Mouse (Mus musculus): ENCODE measurements around the gene Ddx1.

The Ddx1 gene

DNA sequence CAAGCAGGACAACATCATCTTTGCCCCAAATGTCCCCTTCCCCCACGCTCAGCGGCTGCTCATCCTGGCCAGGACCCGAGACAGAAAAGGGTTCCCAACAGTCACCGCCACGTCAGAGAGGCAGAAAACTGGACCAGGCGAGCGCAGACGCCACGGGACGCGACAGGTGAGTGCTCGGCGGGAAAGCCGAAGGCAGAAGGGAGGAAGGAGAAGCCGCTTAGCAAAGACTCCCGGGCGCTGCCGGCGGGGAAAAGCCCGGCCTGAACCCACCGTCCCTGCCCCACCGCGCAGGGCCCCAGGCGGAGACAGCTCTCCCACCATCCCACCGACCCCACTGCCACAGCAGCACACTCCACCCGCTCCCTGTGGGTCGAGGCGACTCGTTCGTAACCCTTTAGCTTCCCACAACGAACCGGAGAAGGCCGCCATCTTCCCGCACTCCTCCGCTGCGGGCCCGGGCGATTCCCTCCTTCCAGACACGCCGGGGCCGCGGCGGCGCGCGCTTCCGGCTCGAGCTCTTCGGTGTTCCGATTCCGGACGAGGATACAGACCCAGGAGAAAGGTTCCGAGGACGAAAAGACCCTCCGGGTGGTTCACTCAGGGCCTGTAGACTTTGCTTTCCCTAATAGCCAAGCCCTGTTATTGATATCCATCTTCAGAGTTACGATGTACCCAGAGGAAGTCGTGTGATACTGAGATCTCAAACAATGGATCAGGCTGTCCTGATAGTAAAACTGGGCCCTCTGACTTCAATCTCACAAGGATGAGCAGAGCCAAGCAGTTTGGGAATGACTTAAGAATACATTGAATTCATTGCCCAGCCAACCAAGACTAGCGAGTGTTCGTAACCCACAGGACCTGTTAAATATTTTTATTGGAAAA lies at the start of gene Ddx1:
Gene Ddx1, minus strand, starts transcription at position 523 of the 882 bp plus-strand sequence.
- DNase-seq = peak; percentile 92

DNA sequence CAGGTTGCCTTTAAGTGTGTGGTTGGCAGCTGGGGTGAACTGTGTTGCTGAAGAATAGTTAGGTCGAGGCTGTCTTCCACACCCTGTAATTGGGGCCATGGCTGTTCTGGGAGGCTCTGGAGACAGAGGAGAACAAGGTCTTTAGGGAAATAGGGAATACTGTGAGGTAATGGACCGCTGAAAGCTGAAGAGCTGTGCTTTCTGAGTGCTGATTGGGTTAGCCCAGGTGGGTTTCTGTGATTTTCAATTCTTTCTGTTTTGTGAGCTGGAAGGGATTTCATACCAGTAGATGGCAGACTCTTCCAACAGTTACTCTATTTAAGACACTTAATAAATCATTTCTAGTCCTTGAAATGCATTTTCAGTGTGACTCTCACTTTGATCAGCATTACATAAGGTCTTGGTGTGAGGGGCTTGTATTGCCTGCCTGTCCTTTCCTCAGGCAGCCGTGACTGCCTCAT lies 44.4 kb upstream of the Ddx1 start:
- DNase-seq = peak; percentile 16

DNA sequence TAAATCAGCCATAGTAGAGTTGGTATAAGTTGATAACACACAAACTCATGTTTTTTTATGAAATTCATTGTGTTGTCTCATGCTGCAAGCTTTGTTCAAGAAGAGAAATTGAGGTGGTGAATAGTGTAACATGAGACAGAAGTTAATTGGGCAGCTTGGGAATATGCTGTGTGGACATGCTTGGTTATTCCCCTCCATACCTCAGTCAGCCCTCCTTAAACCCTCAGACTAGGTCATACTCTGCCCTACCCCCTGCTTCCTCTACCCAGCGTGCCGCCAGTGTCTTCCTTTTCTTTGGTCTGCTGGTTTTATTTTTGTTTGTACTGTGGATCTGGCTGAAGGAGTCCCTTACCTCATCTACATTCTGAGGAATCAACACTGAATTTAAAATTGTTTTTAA lies 42.4 kb upstream of the Ddx1 start:
- DNase-seq = no peak

DNA sequence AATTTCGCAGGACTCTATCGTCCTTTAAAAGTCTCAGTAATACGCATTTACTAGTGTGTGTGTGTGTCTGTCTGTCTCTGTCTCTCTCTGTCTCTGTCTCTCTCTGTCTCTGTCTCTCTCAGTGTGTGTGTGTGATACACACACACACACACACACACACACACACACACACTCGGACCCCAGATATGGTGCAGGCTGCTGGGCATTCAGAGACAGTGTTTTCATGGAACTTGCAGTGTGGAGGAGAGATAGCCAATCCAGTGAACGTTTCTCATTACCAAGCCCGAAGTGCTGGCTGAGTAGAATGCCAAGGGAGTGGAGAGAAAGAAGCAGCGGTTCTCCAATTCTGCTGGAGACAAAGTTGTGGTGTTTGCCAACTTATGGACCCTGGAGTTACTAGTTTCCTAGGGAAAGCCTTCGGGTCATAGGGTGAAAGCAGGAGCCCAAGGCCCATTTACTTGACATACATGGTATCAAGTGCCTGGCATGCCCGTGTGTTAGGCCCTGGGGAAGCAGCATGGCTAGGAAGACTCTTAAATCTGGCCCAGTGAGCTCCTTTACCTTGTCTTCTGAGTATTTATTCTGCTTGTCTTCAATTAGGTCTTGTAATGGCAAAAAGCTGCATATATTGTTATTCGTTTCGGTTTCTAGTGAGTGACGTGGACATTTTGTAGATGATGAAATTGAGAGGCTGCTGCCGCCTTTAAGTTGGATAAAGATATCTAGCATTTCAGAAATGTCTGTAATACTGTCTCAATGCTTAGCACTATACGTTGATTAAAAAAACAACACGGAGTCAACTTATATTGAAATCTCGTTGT lies 20.8 kb upstream of the Ddx1 start:
- no peak for DNase-seq

DNA sequence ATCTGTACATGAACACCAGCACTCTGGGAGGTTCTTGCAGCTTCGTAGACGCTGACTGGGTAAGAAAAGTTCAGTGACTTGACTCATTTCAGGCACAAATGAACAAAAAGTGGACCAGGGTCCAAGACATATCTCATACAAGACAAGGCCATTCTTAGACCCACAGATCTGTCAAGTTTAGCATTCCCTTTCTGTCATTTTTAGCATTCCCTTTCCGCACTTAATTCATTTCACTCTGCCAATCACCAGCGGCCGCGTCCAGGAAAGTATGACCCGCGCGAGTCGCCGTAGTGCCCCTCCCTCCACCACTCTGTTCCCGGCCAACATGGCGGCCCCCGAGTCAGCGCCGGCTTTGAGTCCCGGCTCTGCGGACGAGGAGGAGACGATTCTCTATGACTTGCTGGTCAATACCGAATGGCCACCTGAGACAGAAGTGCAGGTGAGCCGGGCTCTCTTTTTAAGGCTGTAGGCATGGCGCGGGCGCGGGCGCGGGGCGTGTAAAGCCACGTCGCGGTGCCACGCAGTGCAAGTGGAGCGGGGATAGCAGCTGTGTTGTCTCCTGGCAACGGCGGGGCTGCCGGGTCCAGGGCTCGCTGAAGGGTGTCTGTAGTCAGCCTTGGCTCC lies 19.9 kb upstream of the Ddx1 start, which contains the start of gene Nbas:
Gene Nbas, plus strand, starts transcription at position 308 of the 624 bp plus-strand sequence.
- DNase-seq = peak; percentile 90

DNA sequence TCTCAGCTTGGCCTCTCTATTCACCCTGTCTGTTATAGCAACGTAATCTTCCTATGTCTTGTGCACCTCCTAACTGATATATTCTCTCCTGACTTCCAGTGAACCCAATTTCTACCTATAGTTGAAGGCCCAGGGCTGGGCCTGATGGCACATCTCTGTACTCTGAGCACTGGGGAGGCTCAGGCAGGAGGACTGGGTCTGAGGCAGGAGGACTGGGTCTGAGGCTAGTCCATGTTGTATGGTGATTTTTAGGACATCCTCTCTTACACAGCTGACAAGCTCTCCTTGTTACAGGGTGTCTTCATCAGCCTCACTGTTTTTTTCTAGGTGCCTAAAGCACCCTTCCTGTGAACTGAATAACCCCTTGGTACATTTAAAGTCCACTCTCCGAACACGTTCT lies 19.4 kb upstream of the Ddx1 start:
- no peak for DNase-seq

DNA sequence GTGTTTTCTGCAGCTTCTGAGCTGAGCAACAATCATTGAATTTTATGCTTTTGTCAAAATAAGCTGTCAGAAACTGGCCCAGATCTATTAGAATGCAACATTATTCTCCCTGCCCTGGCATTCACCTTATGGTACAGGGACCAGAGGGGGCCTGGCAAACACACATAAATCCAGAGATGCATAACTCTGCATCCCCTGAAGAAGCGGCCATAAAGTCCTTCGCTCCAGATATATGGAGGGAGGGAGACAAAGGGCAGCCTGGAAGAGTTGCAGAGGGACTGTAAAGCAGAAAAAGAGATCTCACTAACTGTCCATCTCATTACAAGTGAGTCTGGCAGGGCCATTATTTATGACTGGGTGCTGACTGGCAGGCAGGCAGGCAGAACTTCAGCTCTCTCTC lies 6.7 kb upstream of the Ddx1 start:
- DNase-seq = no peak

DNA sequence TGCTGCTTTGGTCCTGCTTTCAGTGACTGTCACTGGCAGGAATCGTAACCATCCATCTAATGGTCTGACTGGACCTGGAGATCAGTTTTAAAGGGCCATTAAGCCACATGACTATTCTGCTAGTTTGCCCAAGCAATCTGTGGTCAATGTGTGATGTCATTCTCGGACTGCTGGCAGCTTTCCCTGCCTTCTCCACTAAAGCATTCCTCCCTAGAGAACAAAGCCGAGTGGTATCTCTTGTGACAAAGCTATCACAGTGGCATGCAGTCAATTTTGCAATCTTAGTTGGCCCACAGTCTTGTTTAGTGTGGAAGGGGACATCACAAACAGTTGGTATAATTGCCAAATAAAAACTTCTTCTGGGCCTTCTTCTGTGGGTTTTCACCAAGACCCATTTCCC lies 6.1 kb upstream of the Ddx1 start:
- DNase-seq = peak; percentile 26

DNA sequence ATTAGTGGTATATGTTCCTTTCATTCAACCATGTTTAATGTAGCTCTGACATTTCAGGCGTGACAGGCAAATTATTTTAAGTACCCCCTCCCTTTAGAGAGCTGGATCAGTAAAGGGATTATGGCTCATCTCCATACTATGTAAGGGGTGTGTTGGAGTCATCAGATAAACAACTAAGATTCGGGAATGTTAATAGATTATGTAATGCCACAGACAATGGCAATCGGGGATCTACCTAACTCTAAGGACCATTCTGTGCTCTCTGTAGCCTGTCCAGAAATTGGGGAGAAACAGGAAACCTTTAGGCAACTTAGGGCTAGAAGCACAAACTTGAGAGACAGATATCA lies 533 bp upstream of the Ddx1 start:
- no peak for DNase-seq

DNA sequence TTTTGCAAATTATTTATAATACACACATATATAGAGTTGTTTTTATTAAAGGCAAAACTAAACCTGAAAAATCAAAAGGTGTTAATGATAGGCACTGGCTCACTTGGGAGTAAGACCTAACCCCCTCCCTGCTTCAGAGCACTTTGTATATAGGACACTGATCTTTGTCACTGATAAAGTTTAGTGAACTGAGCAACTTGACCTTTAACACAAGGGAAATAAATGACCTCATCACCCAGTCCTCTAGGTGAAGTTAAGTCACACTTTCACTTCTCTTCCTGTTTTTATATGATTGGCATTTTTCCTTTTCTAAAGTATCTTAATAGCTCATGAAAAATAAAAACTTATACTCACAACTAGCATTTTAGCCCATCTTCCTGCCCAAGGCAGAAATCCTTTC lies 6.6 kb downstream of the Ddx1 start:
- DNase-seq = no peak

DNA sequence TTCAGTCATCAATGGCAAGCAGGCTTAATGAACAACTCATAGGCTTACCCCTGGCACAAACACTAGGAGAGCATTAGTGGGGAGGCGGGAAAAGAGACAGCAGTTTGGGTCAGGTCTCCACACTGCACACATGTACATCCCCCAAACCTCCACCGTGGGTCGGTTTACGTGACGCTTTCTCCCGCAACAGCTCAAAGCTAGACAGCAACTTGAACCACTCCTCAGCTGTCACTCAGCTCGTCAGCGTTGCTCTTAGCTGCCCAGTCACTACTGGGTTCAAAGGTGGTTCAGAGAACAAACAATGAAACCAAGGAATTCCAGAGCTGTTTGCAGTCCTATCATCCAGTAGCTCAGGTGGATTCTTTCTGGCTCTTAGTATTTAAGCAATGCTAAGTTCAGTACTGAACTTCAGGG lies 30.9 kb downstream of the Ddx1 start:
- no peak for DNase-seq

DNA sequence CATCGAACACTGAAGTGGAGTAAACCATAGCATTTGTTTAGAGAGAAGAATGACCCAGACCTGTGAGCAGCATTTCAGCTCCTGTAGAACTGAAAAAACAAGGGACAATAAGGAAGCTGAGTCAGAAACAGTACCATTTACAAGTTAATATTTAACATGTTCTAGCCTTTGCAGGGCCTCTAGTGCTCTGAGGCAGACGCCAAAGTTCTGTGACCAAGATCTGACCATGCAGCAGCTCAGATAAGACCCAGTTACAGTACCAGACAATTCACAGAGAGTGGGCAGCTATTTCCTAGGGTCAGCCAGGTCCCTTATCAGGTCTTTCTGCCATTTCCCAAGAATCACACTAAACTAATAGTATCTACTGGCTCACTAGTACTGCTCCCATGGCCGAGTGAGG lies 31.4 kb downstream of the Ddx1 start:
- DNase-seq = no peak

DNA sequence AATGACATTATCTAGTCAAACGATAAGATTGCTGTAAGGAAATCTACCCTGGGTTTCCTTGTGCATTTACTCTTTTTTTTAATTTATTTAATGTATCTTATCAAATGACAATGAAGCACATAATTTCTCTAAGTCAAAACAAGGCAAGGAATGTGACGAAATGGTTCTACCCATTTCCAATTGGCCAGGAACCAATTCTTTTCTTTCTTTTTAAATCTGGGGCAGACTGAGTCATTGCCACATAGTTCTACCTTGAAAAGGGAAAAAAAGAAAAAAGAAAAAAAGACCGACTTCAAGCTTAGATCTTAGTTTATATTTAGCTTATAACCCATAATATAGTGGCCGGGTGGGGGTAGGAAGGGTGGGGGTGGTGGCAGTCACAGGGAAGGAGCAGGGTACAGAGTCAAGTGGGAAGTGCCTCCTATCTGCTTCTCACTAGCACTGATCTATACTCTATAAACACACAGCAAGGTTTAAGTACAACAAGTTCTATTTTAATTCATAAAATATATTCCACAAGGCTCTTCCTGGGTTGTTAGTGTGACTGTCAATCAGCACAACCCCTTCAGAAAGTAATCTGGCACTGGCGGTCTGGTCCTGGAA lies 32.4 kb downstream of the Ddx1 start:
- DNase-seq = no peak

DNA sequence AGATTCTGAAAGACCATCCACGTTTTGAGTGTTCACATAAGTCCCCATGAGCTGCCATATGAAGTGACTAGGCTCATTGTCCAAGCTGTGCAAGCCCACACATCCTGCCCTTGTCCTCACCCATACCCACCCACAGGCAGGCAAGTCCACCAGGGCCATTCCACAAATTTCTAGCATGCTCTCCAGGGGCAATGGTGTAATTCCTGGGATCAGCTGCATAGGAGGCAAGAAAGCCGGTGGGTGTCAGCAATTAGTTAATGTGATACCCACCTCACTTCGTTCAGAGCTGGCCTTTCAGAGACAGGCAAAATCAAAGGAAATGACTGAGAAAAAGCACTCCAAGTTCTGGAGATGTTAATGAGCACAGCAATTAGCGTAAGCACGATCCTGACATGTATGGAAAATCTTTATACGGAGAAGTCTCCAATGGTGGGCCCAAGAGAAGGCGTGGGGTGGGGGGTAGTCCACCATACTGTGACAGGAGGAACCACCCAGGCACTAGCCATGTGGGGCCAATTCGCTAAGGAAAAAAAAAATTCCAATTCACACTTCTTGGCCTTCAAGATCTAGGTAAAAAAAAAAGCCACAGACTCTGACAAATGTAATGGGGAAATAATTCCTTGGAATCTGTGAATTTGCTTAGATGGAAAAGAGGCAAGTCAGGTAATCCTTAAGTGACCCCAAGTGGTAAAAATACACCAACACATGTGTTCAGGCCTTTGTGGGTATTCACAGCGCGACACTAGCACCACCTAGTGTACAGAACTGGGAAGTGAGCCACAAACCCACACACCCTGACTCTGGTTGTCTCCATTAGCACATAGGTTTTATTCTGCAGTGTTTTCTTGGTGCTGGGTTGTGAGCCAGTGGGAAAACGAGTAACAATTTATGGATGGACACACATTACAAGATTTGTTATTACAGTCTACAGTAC lies 34.4 kb downstream of the Ddx1 start:
- peak; percentile 89 for DNase-seq

DNA sequence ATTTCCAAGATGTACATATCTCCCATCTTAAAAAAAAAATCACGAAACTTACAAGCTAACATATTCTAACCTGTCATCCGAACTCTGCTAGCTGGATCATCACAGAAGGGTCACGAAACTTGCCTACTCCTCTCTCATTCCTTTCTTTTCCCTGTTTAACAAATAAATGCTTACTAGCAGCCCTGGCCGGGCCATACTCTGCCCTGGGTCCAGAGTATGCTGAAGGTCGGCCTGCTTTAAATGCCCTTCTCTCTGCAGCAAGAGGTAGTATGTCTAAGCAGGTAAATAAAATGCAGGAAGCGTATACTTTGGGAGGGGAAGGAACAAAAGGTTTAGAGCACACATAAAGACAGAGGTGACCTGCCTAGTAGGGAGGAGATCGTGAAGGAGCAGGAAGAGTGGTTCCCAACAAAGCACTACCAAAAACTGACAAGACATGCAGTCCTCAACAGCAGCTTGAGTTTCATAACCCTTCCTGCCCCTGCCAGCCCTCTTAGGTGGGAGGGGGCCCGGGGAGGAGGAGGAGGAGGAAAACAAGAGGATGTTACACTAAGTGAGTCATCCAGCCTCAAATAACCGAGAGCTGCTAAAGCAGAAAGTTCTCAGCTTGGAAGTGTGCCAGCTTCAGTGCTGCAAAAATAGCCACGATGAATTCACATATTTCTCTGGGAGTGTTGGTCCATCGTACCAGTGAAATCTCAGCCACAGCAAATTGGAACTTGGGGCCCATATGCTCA lies 37.1 kb downstream of the Ddx1 start:
- DNase-seq = peak; percentile 50

DNA sequence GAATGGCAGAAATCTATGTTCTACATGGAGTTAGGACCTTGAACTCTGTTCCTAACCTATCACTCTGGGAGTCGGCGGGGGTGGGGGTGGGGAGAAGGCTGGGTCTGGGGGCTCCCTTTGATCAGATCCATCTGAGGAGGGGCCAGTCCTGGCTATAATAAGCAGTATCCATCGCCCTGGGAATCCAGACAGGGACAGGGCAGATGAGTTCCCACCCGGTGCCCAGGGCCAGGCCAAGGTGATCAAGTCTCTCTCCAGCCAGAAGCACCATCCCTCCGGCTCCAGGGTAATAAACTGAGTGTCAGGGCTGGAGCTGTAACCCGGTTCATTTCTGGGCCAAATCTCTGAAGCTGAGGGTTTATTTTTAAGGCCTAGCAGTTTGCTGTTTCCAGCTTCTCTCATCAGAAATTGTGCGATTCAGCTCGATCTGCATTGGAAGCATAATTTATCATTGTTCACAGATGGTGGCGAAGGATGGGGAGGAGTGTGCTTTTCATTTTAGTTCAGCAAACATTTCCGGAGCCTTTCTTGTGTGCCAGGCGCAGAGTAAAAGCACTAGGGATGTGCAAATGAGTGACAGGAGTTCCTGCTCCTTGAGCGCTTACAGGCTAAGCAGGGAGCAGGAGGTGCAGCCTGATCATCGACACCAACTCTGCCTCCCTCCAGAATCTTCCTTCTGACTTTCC lies 39.2 kb downstream of the Ddx1 start:
- DNase-seq = no peak

DNA sequence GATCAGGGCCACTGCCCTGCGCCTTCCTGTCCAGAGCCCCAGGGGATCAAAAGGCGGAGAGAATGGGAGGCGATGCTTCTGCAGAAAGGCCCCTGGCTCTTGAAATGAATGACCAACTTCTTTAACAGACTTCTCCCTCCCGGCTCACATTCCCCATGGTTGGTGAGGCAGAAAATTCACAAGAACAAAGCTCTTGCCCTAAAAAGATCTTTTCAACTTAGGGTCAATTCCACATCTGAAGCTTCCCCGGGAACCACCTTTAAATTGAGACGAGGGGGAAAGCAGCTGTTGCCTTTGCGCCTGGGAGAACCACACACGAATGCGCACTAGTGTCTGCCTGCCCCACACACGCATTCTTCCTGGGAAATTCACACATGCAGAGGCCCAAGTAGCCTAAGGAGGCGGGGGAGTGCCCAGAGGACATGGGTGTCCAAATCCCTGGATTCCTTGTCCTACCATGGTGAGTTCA lies 40.0 kb downstream of the Ddx1 start:
- DNase-seq = peak; percentile 83

DNA sequence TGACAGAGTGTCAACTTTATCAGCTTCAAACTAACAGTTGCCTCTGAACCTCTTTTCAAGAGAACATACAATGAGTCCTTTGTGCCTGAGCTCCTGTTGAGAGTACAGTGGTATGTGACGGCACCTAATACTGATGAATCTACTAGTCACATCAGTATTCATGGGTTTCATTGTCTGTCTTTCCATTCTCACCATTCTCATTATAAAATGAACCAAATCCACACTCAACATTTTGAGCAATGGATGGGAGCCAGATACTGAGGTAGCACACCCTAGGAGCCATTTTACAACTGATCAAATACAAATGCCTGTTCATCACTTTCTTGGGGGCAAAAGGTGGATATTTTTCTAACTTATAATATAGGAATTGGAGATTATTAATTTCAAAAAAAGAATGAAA lies 40.5 kb downstream of the Ddx1 start:
- peak; percentile 38 for DNase-seq

DNA sequence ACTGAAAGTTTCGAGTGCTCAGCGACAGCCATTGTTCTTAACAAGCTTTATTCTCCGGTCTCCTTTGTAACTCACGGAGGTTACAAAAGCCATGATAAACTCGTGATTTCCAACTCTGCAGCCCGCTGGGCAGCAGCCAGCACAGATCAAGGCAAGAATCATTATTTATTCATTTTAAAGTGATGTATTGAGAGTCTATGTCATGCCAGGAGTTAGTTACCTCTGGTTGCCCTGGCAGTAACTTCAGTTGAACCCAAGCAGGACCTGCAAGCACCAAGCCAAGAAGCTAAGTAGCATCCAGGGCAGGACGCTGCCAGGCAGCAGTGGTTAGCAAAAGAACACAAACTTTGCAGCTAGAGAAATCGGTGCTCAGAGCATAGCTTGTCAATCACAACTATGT lies 41.9 kb downstream of the Ddx1 start:
- DNase-seq = no peak

DNA sequence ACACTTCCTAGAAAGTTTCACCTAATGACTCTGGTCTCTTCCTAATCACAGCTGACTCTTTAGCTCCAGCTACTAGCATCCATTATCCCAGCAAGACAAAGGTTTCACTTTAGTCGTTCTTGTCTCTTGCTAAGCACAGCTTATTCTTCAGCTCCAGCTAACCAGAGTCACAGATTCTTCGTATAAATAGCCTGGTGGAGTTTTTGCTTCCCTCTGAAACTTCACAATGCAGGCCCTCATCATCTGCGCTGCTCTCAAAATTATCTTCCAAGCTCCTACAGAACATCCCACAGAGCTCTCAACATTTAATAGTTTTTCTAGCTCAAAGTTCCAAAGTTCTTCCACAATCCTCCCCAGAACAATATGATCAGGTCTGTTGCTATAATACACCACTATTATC lies 43.3 kb downstream of the Ddx1 start:
- DNase-seq = no peak

All from retina, postnatal 1 day (tissue).